In genomic region chr9:46511307-46511706, GRCm38 (mm10) we compare ENCODE assay signal across 13 mouse cellular contexts.
A peak's percentile ranks its signal among the peaks of the same experiment; 100 is the strongest.
DNase-seq lines count a peak whose midpoint lies in the region; ATAC-seq and TF ChIP-seq lines count a peak whose summit lies in the region.
"Had no signal": no experiment of that assay in that cellular context is flagged by ENCODE, and none has a peak within 500 bp of the region (broad histone marks: within the 10 kb centered on the region; RNA-seq: fewer than 3 reads in every experiment).

No protein-coding gene starts in this region.

- H3K9ac ChIP-seq in heart, embryonic 11.5 days (ENCODE audit: low read depth, low read length) = 0 out of 2 replicates have a peak overlapping the region, but pooled peaks have one; percentile 34
- no peak overlapping the region for H3K9ac ChIP-seq in hindbrain, postnatal 0 days (replicated peaks; ENCODE audit: low read length)

- no peak overlapping the region for H3K4me3 ChIP-seq in heart, embryonic 11.5 days (ENCODE audit: low read depth, low read length)
- H3K4me3 ChIP-seq in hindbrain, postnatal 0 days (ENCODE audit: low read length) = no peak overlapping the region
- H3K4me3 ChIP-seq: erythroblast, embryonic 14.5 days had no signal

- peak; percentile 45 for TF ChIP-seq CTCF in hindbrain, postnatal 0 days (IDR thresholded peaks at IDR 0.05; ENCODE audit: low read depth)

- no peak overlapping the region for H3K27ac ChIP-seq in heart, embryonic 11.5 days (ENCODE audit: low read depth, low read length)
- H3K27ac ChIP-seq in hindbrain, postnatal 0 days = no peak overlapping the region

- no peak overlapping the region for H3K4me2 ChIP-seq in heart, embryonic 11.5 days
- no peak overlapping the region for H3K4me2 ChIP-seq in hindbrain, postnatal 0 days (ENCODE audit: low read depth, low read length)
- H3K4me2 ChIP-seq: liver, embryonic 11.5 days had no signal

- no peak for ATAC-seq in heart, embryonic 11.5 days (replicated peaks; ENCODE audit: insufficient number of reproducible peaks, low FRiP score, low TSS enrichment)
- no peak for ATAC-seq in hindbrain, postnatal 0 days

- peaks cover 3% of the 10 kb centered on the region; the same call in 1 of the 2 replicates for H3K4me1 ChIP-seq in heart, embryonic 11.5 days (ENCODE audit: control insufficient read depth, insufficient read depth, low read length)
- no peaks in the 10 kb centered on the region for H3K4me1 ChIP-seq in hindbrain, postnatal 0 days (ENCODE audit: insufficient read depth, low read length)

- no peaks in the 10 kb centered on the region for H3K36me3 ChIP-seq in heart, embryonic 11.5 days (ENCODE audit: control insufficient read depth, insufficient read depth, low read length)
- no peaks in the 10 kb centered on the region for H3K36me3 ChIP-seq in hindbrain, postnatal 0 days (ENCODE audit: insufficient read depth, low read length)

- intact Hi-C loops in heart, postnatal 25 days (cut with DNase I) = no loop called here
- intact Hi-C loops in heart, postnatal 10 days (cut with DNase I) = no loop called here

- DNase-seq in heart, postnatal 25 days (ENCODE audit: low spot score) = no peak
- peak; percentile 54 to 62 for DNase-seq in right cerebral cortex, postnatal 10 days (ENCODE audit: low spot score in 2 of 2)
- DNase-seq in right cerebral cortex, postnatal 36 days (ENCODE audit: low spot score in 2 of 2) = no peak
- DNase-seq in hindbrain, postnatal 0 days (ENCODE audit: low spot score) = peak; percentile 61
- DNase-seq in urinary bladder, postnatal 25 days (ENCODE audit: low spot score) = no peak
- DNase-seq in kidney, adult 8-10 months = no peak
- DNase-seq in heart, postnatal 10 days = no peak
- DNase-seq: cerebellum, adult 18-20 months; heart, postnatal 4 days; kidney, postnatal 25 days had no signal

- H3K9me3 ChIP-seq in heart, embryonic 11.5 days (replicated peaks; ENCODE audit: control insufficient read depth, low read length) = no peaks in the 10 kb centered on the region
- H3K9me3 ChIP-seq in hindbrain, postnatal 0 days (ENCODE audit: low read length) = no peaks in the 10 kb centered on the region

- H3K27me3 ChIP-seq in heart, embryonic 11.5 days (ENCODE audit: control insufficient read depth, insufficient read depth, low read length) = peaks cover 4% of the 10 kb centered on the region
- no peaks in the 10 kb centered on the region for H3K27me3 ChIP-seq in hindbrain, postnatal 0 days (ENCODE audit: insufficient read depth, low read length)

- WGBS in heart, embryonic 11.5 days (ENCODE audit: insufficient replicate concordance) = 46% methylated on average over 6 of the region's 6 CpGs
- WGBS in hindbrain, postnatal 0 days = 46% methylated on average over 6 of the region's 6 CpGs

Comparison
In these comparisons a context has a peak if more than half of its experiments do, and no peak if none do; other contexts are left out.
1. DNase-seq: peak in right cerebral cortex, postnatal 10 days (2 of 2) and hindbrain, postnatal 0 days (single experiment); none in heart, postnatal 25 days (single experiment), right cerebral cortex, postnatal 36 days (0 of 2), urinary bladder, postnatal 25 days (single experiment), kidney, adult 8-10 months (0 of 2) and heart, postnatal 10 days (0 of 2).